Mouse (Mus musculus) kidney, postnatal 10 days (tissue): ENCODE results near the gene Dnajb5.
"Not testable (repeated sequence)": the region's sequence is repeated elsewhere in the genome, so short reads cannot be mapped to it uniquely, and the experiment has no call there.

Experiments used
- DNase-seq: peaks from one replicate; pipeline ENCODE4 v3.0.0; 2021; ENCODE audit warnings: mixed read lengths

The Dnajb5 gene

GRCm38 (mm10) chr4:42973868-42974267, 24.3 kb downstream of the Dnajb5 start:
- DNase-seq: no peak

GRCm38 (mm10) chr4:42978062-42978461, 28.4 kb downstream of the Dnajb5 start:
- DNase-seq: no peak

GRCm38 (mm10) chr4:42980467-42980866, 30.9 kb downstream of the Dnajb5 start:
- DNase-seq: not testable (repeated sequence)

- DNase-seq: no peak
Measured at GRCm38 (mm10) chr4:42988296-42988695, 38.7 kb downstream of the Dnajb5 start.

- DNase-seq: no peak
Measured at GRCm38 (mm10) chr4:42998022-42998421, 48.4 kb downstream of the Dnajb5 start.

- DNase-seq: peak; percentile 86
Measured at GRCm38 (mm10) chr4:42999451-43000140, 50.0 kb downstream of the Dnajb5 start.

- peak; percentile 99 for DNase-seq
Measured at GRCm38 (mm10) chr4:43000141-43000986, 50.8 kb downstream of the Dnajb5 start, which contains the start of gene Vcp. Vcp (minus strand) TSS chr4:43000507.

- DNase-seq: no peak
Measured at GRCm38 (mm10) chr4:43001272-43001671, 51.7 kb downstream of the Dnajb5 start.

- peak; percentile 33 for DNase-seq
Measured at GRCm38 (mm10) chr4:43002756-43003439, 53.3 kb downstream of the Dnajb5 start.

- no peak for DNase-seq
Measured at GRCm38 (mm10) chr4:43004951-43005350, 55.3 kb downstream of the Dnajb5 start.

GRCm38 (mm10) chr4:43005765-43006164, 56.2 kb downstream of the Dnajb5 start:
- peak; percentile 40 for DNase-seq
